Mouse (Mus musculus): ENCODE results near the gene Nod2.
A peak's percentile ranks its signal among the peaks of the same experiment; 100 is the strongest.

Nod2 gene

DNA sequence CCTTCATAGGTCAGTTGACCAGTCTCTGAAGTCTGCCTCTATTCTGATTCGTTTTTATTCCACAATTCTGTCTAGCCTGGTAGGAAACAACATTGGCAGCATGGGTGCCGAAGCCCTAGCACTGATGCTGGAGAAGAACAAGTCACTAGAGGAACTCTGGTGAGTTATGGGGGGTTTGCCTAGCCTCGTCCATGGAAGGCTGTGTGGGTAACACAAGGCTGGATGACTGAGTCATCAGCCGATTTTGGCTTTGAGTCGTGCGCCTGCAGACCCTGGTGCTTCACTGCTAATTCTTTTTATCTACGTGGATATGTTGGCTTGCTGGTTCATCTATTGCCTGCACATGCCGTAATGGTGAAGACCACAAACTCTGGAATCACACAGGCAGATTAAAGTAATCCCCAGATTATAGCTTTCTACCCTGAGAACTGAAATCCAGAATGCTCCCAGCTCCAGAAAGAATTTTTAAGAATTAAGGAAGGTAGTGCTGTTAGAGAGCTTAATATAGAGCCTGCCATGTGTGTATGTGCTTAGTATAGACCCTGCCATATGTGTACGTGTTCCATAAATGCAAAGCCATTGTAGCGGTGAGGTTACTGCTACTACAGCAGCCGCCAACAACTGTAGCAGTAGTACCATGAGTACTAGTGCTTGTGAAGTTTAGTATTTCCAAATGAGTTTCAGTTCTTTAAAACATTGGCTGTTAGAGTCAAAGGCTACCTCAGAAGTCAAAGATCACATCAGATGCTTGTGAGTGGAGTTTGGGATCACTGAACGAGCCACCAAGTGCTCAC is 28.5 kb downstream of the Nod2 start:
- no peak for DNase-seq (ENCODE audit: low spot score in 2 of 2)

DNA sequence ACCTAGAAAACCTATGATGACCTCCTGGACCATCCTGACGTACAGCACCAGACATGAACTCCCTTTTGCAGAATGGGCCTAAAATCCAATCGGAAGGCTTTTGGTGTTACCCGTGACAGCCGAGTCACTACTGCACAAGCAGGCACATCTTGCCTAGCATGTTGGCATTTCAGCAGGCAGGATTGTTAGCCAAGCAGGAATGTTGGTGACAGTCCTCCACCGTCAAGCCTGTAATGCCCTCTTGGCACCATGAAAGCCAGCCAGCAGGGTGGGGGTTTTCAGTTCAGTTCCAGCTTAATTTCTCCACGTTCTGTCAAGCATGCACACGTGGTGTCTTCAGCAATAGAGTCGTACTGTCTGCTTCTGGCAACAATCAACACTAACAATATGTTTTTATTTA is 30.0 kb downstream of the Nod2 start:
- DNase-seq (ENCODE audit: low spot score in 2 of 2), result no peak

DNA sequence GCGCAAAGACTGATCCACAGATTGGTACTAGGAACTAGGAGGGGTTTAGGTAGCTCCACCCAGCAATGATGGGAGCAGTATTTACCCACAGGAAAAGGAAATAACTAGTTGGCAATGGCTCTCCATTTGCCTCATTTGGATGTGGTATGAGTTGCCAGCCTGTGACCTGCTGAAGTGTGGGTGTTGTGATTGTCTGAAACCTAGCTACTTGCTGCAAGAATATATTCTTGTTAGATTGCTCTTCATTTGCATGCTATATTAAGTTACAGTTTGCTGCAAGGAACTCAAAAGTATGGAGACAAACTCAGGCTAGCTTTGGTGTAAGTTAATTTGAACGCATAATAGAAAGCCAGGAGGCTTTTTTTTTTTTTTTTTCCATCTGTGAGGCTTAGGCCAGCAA is 33.5 kb downstream of the Nod2 start:
- DNase-seq (ENCODE audit: low spot score in 2 of 2), result no peak

DNA sequence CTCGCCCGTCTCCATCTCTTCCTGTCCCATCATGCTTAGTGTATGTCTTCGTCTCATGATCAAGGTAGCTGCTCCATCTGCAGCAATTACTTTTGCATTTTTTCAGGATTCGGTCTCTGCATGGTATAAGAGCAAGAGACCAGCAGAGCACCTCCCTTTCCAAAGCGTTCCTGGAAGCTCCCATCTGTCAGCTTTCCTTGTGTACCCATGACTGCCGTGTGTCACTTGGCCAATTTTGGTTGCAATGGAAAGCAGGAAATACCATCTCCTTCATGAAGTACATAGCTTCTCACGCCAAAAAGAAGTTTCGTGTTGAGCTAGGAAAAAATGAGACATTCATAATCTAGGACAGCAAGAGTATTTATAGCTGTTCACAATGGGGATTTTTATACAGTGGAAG is 33.9 kb downstream of the Nod2 start:
- no peak for DNase-seq (ENCODE audit: low spot score in 2 of 2)

DNA sequence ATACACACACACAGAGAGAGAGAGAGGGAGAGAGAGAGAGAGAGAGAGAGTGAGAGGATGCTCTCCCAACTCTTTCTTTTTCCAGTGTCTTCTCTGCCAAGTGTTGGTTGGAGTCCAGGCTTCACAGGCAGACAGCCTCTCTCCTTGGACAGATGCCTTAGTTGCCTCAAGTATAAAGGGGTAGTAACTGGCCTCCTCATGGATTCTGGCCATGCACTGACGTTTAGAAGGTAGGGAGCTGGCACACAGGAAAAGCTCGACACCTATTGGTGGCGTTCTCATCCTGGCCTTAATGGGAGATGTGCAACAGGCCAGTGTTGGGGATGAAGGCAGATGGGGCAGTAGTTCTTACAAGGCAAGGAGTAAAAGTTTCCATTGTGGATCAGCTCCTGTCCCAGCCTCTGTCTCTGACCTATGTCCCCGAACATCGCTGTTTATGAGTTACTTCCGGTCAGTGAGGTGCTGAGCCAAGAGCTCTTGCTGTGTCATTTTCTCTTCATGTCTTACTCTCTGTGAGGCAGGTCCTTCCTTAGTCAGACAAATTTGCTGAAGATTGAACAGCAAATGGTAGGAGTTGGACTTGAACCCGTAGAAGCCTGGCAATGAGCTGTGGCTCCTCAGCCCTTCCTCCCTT is 36.7 kb downstream of the Nod2 start:
- DNase-seq (ENCODE audit: low spot score in 2 of 2), result no peak

DNA sequence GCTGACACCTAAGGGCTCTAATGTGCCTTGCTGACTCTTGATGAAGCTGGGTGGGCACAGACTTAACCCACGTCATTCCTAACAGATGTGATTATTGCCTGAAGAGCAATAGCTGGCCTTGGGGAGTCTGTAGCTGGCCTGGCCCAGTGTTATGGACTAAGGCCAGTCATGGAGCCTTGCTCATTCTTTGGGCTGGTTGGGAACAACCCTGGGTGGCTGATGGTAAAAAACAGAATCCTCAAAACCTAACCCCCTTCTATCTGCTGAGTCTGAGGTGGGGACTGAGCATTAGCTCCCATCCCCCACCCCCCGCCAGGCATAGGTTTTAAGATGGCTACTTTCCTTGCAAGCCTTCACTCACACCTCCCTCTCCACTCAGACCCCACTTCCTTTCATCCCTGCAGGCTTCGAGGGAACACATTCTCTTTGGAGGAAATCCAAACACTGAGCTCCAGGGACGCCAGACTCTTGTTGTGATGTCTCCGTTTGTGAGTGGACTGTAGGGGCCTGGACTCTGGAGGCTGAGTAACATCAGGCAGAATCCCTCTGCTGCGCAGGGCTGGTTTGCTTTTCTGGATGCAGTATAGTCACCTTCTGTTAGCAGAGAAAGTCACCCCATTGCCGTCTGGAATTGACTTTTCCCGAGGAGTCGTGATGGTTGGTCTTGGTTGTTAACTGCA is 39.3 kb downstream of the Nod2 start:
- no peak for DNase-seq (ENCODE audit: low spot score in 2 of 2)

DNA sequence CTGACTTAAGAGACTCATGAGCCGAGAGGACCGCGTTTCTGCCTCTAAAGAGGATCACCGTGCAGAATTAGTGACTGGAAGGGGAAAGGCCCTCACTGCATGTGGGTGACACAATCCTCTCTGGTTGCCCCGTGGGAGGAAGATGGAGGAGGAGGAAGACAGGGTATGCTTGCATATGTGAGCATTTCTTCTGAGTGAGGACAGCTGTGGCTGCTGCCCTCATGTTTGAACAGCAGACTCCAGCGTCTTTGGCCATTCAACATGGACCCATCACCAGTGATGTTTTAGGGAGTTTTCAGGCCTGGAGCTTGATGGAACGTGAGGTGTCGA is 39.8 kb downstream of the Nod2 start:
- no peak for DNase-seq (ENCODE audit: low spot score in 2 of 2)

DNA sequence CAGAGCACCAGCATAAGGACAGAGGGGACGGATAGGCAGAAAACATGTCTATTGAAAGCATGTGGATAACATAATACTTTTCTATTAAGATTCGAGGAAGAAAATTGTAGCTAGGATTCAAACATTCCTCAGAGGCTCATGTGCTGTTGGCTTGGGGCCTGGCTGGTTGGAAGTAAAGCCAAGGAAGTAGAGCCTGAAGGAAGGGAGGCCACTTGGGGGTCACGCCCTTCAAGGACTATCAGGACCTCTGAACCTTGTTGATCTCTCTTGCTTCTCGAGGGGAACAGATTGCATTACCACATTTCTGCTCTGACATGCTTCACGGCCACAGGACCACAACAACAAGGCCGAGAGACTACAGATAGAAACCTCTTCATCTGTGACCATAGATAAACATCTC is 42.0 kb downstream of the Nod2 start:
- peak in 1 of 2 experiments; percentile 1 for DNase-seq (ENCODE audit: low spot score in 2 of 2)

DNA sequence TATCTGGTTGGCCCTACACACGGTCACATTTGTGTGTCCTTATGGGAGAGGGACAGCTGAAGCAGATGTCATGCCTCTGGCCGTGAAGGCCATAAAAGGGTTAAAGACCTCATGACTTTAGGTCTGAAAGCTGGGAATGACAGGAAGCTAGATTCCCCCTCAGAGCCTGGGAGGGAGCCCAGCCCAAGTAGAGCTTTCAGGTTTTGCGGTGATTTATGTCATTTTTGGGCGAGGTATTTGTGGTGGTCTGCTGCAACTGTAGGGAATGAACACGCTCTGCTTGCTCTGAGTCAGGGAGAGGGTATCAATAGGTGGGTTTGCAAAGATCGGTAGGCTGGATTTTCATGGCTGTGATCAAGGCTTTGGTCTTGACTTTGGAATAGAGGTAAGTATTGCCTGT is 42.8 kb downstream of the Nod2 start:
- peak in 1 of 2 experiments; percentile 1 for DNase-seq (ENCODE audit: low spot score in 2 of 2)

DNA sequence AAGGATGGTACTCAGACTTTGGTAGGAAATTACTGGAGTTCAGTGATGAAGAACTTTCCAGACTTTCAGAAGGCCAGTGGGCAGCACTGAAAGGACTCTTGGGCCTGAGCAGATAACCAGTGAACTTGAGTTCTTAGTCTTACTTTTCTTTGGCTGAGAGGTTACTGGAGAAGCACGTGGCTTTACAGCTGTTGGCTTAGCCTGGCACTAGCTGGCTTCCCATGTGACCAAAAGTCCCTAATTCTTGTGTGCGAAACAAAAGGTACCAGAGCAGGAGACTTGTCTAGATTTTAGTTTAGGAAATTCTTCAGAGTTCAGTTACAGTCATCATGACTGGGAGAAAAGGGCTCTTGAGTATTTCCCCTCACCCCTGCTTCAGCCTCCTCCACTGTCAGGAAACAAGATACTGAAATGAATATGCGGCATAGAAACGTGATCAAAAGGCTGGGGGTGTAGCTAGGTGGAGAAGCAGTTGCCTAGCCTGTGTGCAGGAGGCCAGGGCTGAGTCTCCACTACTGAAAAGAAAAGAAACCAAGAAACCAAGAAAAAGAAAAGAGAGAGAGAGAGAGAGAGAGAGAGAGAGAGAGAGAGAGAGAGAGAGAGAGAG is 44.3 kb downstream of the Nod2 start:
- DNase-seq (ENCODE audit: low spot score in 2 of 2), result peak; percentile 27 to 42

DNA sequence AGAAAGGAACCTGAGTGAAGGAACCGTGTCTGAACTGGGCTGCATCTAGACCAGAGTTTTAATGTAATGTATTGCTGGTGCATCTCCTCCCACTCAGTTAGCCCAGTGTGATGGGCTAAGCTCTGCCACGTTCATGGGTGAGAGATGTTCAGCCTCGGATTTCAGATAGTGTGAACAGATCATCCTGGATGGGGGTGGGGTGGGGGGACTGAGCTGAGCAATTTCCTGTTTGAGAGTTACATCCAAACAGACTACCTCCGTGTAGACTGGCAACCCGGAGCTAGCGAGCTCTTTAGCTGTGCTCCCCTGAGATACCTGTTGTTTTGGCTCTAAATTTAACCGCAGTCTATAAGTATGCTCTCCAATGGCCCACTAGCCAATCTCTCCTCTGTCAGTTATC is 44.8 kb downstream of the Nod2 start:
- DNase-seq (ENCODE audit: low spot score in 2 of 2), result peak; percentile 48 to 55

DNA sequence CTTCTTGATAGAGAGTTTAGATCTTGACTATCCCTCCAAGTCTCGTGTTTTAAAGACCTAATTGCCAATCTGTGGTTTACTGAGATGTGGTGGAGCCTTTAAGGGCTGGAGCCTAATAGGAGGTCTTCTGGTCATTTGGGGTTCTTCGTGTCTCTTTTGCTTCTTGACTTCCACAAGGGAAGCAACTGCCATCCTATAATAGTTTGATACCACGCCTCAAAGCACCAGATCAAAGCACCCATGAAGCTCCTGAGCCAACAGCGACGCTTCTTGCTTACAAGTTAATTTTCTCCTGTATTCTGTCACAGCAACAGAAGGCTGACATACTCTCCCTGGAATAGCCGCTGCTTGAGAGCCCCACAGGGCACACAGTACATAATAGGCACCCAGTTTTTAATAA is 45.8 kb downstream of the Nod2 start:
- DNase-seq (ENCODE audit: low spot score in 2 of 2), result no peak

DNA sequence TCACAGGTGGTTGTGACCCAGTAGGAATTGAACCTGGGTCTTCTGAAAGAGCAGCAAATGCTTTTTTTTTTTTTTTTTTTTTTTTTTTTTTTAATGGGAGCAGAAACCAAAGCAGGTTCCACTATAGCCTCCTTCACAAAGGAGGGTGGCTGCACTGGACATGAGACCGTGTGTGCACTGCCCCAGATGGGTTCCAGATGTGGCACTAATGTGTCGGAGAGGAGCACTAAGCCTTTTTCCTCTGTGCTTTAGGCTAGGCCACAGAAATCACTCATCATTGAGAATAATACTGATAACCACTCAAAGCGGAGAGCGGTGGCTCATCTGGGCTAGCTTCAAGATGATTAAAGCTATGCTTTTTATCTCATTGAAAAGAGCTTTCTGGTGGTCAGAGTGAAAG is 46.3 kb downstream of the Nod2 start:
- DNase-seq (ENCODE audit: low spot score in 2 of 2), result no peak

DNA sequence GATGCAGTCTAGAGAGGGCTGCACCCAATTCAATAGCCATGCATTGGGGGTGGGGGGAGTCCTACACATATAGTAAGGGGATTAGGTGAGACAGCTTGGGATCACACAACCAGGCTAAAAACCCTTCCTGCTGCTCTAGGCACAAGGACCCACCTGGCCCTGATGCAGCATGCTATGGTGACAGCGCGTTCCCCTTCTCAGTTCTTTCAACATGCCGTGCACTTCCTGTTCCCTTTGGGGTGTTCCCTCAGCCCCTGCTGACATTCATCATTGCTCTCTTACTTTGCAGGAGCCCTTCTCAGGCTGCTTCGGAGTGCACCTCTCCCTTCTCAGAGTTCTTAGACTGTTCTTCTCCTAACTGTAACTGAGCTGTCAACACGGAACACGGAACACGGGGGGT is 47.2 kb downstream of the Nod2 start:
- peak; percentile 74 for DNase-seq (ENCODE audit: low spot score in 2 of 2)

DNA sequence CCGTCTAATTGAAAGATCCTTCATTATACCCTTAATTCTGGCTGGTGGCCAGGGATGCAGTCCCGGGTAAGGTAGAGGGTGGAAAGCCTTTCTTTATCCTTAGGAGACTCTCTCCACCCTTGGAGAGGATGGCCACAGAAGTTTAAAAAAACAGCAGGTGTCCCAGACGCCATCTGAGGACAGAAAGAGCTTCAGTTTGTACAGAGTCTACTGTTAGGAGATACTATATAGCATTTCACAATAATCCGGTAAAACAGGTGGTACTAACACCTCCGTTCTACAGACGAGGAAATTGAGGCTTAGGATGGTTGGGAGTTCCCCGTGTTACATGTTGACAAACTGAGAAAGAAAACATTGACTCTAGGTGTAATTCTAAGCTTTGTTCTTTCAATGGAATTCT is 49.1 kb downstream of the Nod2 start:
- DNase-seq (ENCODE audit: low spot score in 2 of 2), result no peak

DNA sequence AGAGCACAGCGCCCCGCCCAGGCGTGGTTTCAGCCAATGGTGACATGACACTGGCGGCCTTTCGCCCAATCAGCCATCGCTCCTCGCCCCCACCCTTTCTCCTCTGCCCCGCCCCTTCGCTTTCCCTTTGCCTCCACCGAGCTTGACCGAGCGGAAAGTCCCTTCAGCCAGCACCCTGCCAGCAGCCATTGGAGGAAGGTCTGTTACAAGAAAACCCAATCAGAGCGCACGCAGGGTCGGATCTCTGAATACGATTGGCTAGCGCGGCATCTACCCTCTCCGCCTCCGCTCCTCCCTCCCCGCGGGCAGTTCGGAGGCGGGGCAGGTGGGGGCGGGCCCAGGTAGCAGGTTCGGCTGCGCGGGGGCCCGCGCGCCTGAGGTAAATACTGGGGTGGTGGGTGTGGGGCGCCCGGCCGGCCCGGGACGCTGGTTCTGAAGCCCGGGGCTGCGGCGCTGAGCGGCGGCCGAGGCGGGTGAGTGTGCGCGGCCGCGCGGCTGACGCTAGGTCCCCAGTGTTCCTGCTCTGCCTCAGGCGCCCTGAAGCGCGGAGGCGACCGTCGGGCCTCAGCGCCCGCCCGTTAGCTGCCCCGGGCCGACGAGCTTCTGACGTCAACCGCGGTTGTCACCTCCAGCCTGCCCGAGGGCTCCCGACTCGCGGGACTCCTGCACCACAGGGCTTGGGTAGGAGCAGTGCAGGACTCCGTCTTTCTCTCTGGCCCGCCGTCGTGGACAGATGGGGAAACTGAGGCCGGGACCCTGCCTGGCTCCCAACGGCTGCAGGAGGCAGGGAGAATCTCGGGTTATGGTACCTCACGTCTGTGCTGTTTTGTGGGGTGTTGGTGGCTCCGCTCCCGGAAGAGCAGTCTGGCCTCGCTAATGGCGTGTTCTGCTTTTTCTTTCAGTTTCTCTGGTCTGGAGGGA is 49.9 kb downstream of the Nod2 start, which contains the start of gene Cyld:
TSS of gene Cyld (plus strand) at position 308 of the 921 bp plus-strand sequence.
- DNase-seq (ENCODE audit: low spot score in 2 of 2), result peak; percentile 97 to 98

DNA sequence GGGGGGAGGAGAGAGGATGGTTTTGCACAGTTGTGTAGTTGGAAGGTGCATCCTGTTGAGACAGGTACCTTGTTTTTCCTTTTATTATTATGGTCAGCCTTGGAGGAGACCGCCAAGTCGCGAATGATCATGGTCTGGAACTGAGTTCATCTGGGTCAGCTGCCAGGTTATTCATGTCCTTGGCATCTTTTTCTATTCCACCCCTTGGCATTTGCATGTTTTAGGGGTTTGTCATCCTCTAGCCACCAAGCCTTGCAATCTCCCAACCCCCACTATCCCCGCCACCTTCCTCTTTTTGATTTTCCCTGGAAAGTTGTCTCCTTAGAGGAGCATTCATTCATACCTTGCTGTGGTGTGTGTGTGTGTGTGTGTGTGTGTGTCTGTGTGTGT is 50.5 kb downstream of the Nod2 start:
- DNase-seq (ENCODE audit: low spot score in 2 of 2), result no peak

DNA sequence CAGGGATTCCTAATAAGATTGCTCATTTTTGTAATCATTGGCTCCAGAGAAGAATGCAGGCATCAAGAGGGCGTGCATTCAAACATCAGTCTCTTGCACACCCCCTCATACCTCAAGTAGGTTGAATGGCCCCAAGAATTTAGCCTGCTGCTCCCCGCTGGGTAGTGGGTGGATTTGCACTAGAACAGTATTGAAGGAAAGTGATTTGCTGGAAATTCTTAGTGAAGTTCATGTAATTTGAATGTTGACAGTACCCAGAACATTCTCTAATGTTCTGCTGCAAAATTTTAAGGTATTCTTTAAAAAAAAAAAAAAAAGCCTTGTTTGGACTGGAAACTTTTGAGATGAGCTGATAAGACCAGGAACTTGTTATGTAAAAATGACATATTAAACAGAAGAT is 50.9 kb downstream of the Nod2 start:
- DNase-seq (ENCODE audit: low spot score in 2 of 2), result no peak

DNA sequence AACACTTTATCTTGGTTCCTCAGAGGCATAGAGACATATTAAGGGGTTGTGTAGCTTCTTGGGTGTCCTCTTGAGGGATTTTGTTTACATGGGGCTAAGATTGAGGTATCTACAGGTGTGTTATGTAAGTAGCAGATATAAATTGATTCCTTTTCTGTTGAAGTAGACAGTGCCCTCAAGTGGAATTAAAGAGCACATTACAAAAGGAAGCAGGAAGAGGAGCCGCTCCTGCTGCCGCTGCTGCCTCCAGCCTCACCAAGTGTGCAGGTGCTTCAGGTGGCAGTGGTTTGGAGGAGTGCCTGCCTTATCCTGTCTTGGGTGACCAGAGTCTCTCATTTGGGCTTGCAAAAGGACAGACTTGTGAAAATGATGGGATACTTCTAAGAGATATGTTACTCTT is 54.5 kb downstream of the Nod2 start:
- DNase-seq (ENCODE audit: low spot score in 2 of 2), result peak; percentile 20 to 28

DNA sequence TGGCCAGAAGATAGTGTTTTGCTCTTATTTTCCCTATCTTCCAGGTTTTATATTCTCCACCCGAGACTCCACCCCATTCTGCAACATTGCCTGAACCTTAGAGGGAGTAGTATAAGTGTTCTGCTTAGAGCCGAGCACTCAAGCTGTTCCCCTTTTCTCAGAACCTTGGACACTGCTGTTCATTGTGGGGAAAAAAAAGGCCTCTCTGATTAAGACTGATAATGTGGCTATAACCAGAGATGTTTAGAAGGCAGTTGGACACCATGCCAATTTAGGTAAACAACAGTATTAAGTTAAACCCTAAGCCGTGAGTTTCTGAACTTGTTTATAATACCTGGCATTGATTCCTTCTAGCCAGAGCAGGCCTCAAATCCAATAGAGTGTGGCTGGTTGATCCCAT is 55.7 kb downstream of the Nod2 start:
- DNase-seq (ENCODE audit: low spot score in 2 of 2), result no peak

DNA sequence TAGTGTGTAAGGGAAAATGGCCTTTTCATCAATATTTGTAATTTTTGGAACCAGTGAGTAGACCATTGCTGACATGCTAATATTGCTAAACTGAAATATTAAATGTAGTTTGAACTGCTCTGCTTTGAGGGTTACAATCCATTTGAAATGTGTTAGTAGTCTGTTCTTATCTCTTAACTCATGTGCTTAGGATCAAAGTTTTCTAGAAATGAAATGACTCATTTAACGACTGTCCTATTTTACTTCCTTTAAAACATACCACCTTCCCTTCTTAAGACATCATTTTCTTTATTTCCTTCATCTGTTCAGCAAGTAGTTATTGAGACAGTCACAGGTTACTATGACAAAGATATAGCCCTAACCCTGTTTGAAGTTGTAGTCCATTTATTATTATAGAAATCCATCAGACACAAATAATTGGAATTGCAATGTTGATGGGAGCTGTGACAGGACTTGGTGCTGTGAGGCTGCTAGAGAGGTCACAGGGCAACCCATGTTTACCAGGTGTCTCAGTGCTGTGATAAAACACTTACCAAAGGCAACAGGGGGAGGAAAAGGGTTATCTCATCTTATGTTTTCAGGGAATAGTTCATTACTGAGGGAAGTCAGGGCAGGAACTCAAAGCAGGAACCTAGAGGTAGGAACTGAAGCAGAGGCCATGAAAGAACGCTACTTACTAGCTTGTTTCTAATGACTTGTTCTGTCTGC is 76.3 kb downstream of the Nod2 start:
- DNase-seq (ENCODE audit: low spot score in 2 of 2), result no peak

Measured in thymus, postnatal 10 days (tissue).